Comparison of ENCODE assay signal across 41 mouse cellular contexts in genomic region chr7:106645261-106645660, GRCm38 (mm10). TPM values are rescaled to one million over a fixed set of nuclear protein-coding genes. Genes with fewer than 3 reads are reported as not detected.
DNase-seq lines count a peak whose midpoint lies in the region; ATAC-seq and TF ChIP-seq lines count a peak whose summit lies in the region.
"Had no signal": no experiment of that assay in that cellular context is flagged by ENCODE, and none has a peak within 500 bp of the region (broad histone marks: within the 10 kb centered on the region; RNA-seq: fewer than 3 reads in every experiment).

No protein-coding gene starts in this region.

- peak; percentile 40 for DNase-seq in CD4-positive, CD25-positive, alpha-beta regulatory T cell, adult 2 months (ENCODE audit: low read depth, low spot score)
- DNase-seq in ES-E14 (ENCODE audit: low read depth, low spot score), result peak; percentile 7
- DNase-seq in splenic B cell, adult 2 months (ENCODE audit: low read depth, low spot score), result peak; percentile 29
- no peak for DNase-seq in testis, postnatal 10 days (ENCODE audit: low spot score)
- DNase-seq: adrenal gland, postnatal 25 days; cerebellum, adult 18-20 months; cerebellum, postnatal 10 days; forebrain, postnatal 0 days; gastrocnemius, postnatal 10 days; heart, postnatal 14 days; kidney, postnatal 10 days; liver; lung, embryonic 14.5 days; lung, postnatal 14 days; right cerebral cortex, adult 18-20 months; right cerebral cortex, postnatal 4 days; thymus, adult 18-20 months; thymus, postnatal 36 days had no signal

- no peaks in the 10 kb centered on the region for H3K27me3 ChIP-seq in splenic B cell, adult 2 months (ENCODE audit: control insufficient read depth, insufficient read depth, low read length, poor library complexity, severe bottlenecking)
- H3K27me3 ChIP-seq in forebrain, embryonic 16.5 days (replicated peaks; ENCODE audit: control insufficient read depth, insufficient read depth, low read length), result no peaks in the 10 kb centered on the region
- H3K27me3 ChIP-seq: CH12.LX; embryonic facial prominence, embryonic 13.5 days; liver, embryonic 15.5 days; neural tube, embryonic 12.5 days; stomach, embryonic 15.5 days had no signal

- 27% methylated on average over 1 of the region's 1 CpGs for WGBS in forebrain, embryonic 16.5 days

- no peak overlapping the region for H3K27ac ChIP-seq in ES-E14 (ENCODE audit: insufficient read depth, low read depth, low read length, poor library complexity, severe bottlenecking)
- no peak overlapping the region for H3K27ac ChIP-seq in forebrain, embryonic 16.5 days (ENCODE audit: low read length)
- H3K27ac ChIP-seq: embryonic facial prominence, embryonic 13.5 days; hindbrain, postnatal 0 days; neural tube, embryonic 12.5 days; stomach, embryonic 15.5 days had no signal

- no peak overlapping the region for H3K9ac ChIP-seq in ES-E14 (ENCODE audit: insufficient read depth, low read depth, low read length, poor library complexity, severe bottlenecking)
- no peak overlapping the region for H3K9ac ChIP-seq in forebrain, embryonic 16.5 days (replicated peaks; ENCODE audit: low read depth, low read length)
- H3K9ac ChIP-seq: embryonic facial prominence, embryonic 13.5 days; forebrain, postnatal 0 days; liver, embryonic 15.5 days; lung, embryonic 14.5 days; neural tube, embryonic 12.5 days; stomach, embryonic 15.5 days had no signal

- in situ Hi-C loops in ES-E14 (cut with MboI; ENCODE audit: low sequenced_read_pairs in 2 of 2, unreplicated experiment in 2 of 2), result no loop called here

- H3K36me3 ChIP-seq in ES-E14 (ENCODE audit: control insufficient read depth, insufficient read depth, low read length, poor library complexity, severe bottlenecking), result no peaks in the 10 kb centered on the region
- H3K36me3 ChIP-seq in splenic B cell, adult 2 months (ENCODE audit: control insufficient read depth, insufficient read depth, low read length, poor library complexity, severe bottlenecking), result no peaks in the 10 kb centered on the region
- H3K36me3 ChIP-seq in forebrain, embryonic 16.5 days (ENCODE audit: control insufficient read depth, insufficient read depth), result no peaks in the 10 kb centered on the region
- H3K36me3 ChIP-seq: embryonic facial prominence, embryonic 13.5 days; liver, embryonic 15.5 days; neural tube, embryonic 12.5 days; stomach, embryonic 15.5 days had no signal

- H3K4me2 ChIP-seq in forebrain, embryonic 16.5 days (ENCODE audit: low read length), result no peak overlapping the region
- H3K4me2 ChIP-seq: embryonic facial prominence, embryonic 13.5 days; liver, embryonic 15.5 days; lung, embryonic 14.5 days; midbrain, embryonic 11.5 days; neural tube, embryonic 12.5 days; stomach, embryonic 15.5 days had no signal

- no peaks in the 10 kb centered on the region for H3K4me1 ChIP-seq in ES-E14 (ENCODE audit: control insufficient read depth in 2 of 2, insufficient read depth in 2 of 2, low read length in 2 of 2, poor library complexity in 1 of 2)
- no peaks in the 10 kb centered on the region for H3K4me1 ChIP-seq in forebrain, embryonic 16.5 days (replicated peaks; ENCODE audit: control insufficient read depth, insufficient read depth, low read length)
- H3K4me1 ChIP-seq: embryonic facial prominence, embryonic 13.5 days; neural tube, embryonic 12.5 days; stomach, embryonic 15.5 days had no signal

- no peak overlapping the region for H3K4me3 ChIP-seq in ES-E14 (ENCODE audit: insufficient read depth in 1 of 2, low read depth in 1 of 2, low read length in 2 of 2, poor library complexity in 1 of 2, severe bottlenecking in 1 of 2)
- H3K4me3 ChIP-seq in forebrain, embryonic 16.5 days (replicated peaks; ENCODE audit: low read length), result no peak overlapping the region
- H3K4me3 ChIP-seq: embryonic facial prominence, embryonic 13.5 days; erythroblast, embryonic 14.5 days; liver, embryonic 15.5 days; neural tube, embryonic 12.5 days; stomach, embryonic 15.5 days had no signal

- peaks cover 11% of the 10 kb centered on the region for H3K9me3 ChIP-seq in ES-E14 (ENCODE audit: control insufficient read depth, insufficient read depth, low read depth, low read length)
- no peaks in the 10 kb centered on the region for H3K9me3 ChIP-seq in forebrain, embryonic 16.5 days (ENCODE audit: control insufficient read depth, low read length)
- H3K9me3 ChIP-seq: embryonic facial prominence, embryonic 13.5 days; liver, embryonic 15.5 days; neural tube, embryonic 12.5 days; stomach, embryonic 15.5 days had no signal

- ATAC-seq in activated CD4-positive, CD25-positive, alpha-beta regulatory T cell, adult 4 months, result peak; percentile 20
- ATAC-seq in erythroblast, adult 5-6 weeks (replicated peaks; ENCODE audit: low FRiP score, poor library complexity, severe bottlenecking), result no peak
- no peak for ATAC-seq in forebrain, embryonic 16.5 days
- ATAC-seq: forebrain, postnatal 0 days; hindbrain, postnatal 0 days; intestine, postnatal 0 days; midbrain, embryonic 16.5 days had no signal

TF ChIP-seq in ES-E14, 5 proteins besides CTCF, POLR2A, EP300 and RAD21:
- TF ChIP-seq CHD2 (IDR thresholded peaks at IDR 0.05; ENCODE audit: low read depth, low read length) (no peak), HCFC1 (IDR thresholded peaks at IDR 0.05; ENCODE audit: borderline replicate concordance, insufficient read depth, low read length) (no peak), ZNF384 (IDR thresholded peaks at IDR 0.05; ENCODE audit: low read depth, low read length) (no peak), MAFK (IDR thresholded peaks at IDR 0.05; ENCODE audit: insufficient read depth, low read depth, low read length) (no peak), ZC3H11A (IDR thresholded peaks at IDR 0.05; ENCODE audit: borderline replicate concordance, low read depth, low read length) (no peak)

RNA-seq across cellular contexts. Expression of gene Olfr693, which starts 35.1 kb away (rescaled TPM):
- not detected in 2 replicates for total RNA-seq in ES-E14 (2012; rRNA removed)
- polyA plus RNA-seq in activated CD4-positive, CD25-positive, alpha-beta regulatory T cell, adult 4 months (2017; shearing (Covaris generic)), result not detected
- total RNA-seq in erythroblast, adult 5-6 weeks (2015; ENCODE audit: low replicate concordance), result not detected in 2 replicates
- total RNA-seq in erythroblast, adult 5-6 weeks (2017; ENCODE audit: low replicate concordance), result 0.14 TPM in 1 of 2 replicates, not detected in the other
- not detected in 2 replicates for polyA plus RNA-seq in forebrain, embryonic 16.5 days (2015; fragmentation: Nextera tagmentation; extraction: Ambion mirVana)
- total RNA-seq: adrenal gland, postnatal 25 days; CH12.LX; common myeloid progenitor, adult 5-6 weeks; forebrain, postnatal 0 days; gastrocnemius, postnatal 10 days; heart, adult 8-10 months; heart, postnatal 14 days; left cerebral cortex, postnatal 14 days; megakaryocyte, adult 5-6 weeks had no signal
- polyA plus RNA-seq: embryonic facial prominence, embryonic 13.5 days; erythroblast, embryonic 14.5 days; forebrain, embryonic 11.5 days; forebrain, postnatal 0 days; gonadal fat pad, adult 2 months; heart, embryonic 14.5 days; hindbrain, embryonic 11.5 days; hindbrain, postnatal 0 days; intestine, postnatal 0 days; large intestine, adult 2 months; limb, embryonic 11.5 days; liver, embryonic 15.5 days; lung, embryonic 14.5 days; midbrain, embryonic 11.5 days; midbrain, embryonic 16.5 days; neural tube, embryonic 12.5 days; stomach, embryonic 15.5 days had no signal

RNA-seq across cellular contexts. Expression of gene Olfr694, which starts 46.4 kb away (rescaled TPM):
- total RNA-seq in ES-E14 (2012; rRNA removed), result not detected in 2 replicates
- polyA plus RNA-seq in activated CD4-positive, CD25-positive, alpha-beta regulatory T cell, adult 4 months (2017; shearing (Covaris generic)), result not detected
- not detected in 2 replicates for total RNA-seq in erythroblast, adult 5-6 weeks (2015; ENCODE audit: low replicate concordance)
- not detected in 2 replicates for total RNA-seq in erythroblast, adult 5-6 weeks (2017; ENCODE audit: low replicate concordance)
- polyA plus RNA-seq in forebrain, embryonic 16.5 days (2015; fragmentation: Nextera tagmentation; extraction: Ambion mirVana), result not detected in 2 replicates
- total RNA-seq: adrenal gland, postnatal 25 days; CH12.LX; common myeloid progenitor, adult 5-6 weeks; forebrain, postnatal 0 days; gastrocnemius, postnatal 10 days; heart, adult 8-10 months; heart, postnatal 14 days; hindbrain, postnatal 0 days; left cerebral cortex, postnatal 14 days had no signal
- polyA plus RNA-seq: embryonic facial prominence, embryonic 13.5 days; erythroblast, embryonic 14.5 days; forebrain, embryonic 11.5 days; forebrain, postnatal 0 days; gonadal fat pad, adult 2 months; heart, embryonic 14.5 days; hindbrain, embryonic 11.5 days; hindbrain, postnatal 0 days; intestine, postnatal 0 days; large intestine, adult 2 months; limb, embryonic 11.5 days; liver, embryonic 15.5 days; lung, embryonic 14.5 days; midbrain, embryonic 11.5 days; midbrain, embryonic 16.5 days; neural tube, embryonic 12.5 days; stomach, embryonic 15.5 days had no signal
